Comparison of ENCODE assay signal across 8 mouse cellular contexts in the genomic region with DNA sequence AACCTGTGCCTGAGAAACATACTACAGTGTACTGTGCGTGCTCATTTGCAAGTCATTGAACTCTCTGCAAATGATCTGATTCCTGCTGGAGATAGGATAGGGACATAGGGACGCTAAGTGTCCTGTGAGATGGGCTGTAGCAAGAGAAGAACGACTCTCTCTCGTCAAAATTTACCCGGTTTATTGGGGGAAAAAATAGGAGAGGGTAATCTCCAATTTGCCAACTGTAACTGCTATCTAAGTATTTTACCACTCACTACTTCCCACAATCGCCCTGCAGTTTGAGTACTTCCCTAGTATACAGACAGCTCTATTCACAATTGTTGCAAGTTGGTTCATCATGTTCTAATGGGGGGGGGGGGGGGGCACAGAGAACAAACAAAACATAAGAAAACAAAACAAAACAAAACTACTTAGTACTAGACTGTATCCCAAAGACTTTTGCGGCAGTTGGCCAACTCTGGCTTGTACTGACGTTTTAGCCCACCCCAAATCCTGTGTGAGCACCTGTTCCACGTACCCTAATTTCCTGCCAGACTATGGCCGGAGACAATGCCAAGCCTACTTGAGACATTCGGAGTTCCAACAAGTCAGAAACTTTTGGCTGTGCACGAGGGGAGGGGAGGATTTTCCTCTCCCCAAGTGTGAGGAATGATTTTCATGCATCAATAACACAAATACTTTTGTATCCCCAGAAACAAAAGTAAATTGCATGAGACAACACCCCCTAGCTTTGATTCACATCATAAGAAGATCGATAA. TPM values are rescaled to one million over a fixed set of nuclear protein-coding genes. Genes with fewer than 3 reads are reported as not detected.
DNase-seq lines count a peak whose midpoint lies in the region; ATAC-seq and TF ChIP-seq lines count a peak whose summit lies in the region.

No protein-coding gene starts in this region.

- no peak overlapping the region for H3K27ac ChIP-seq in heart, embryonic 15.5 days
- H3K27ac ChIP-seq in hindbrain, embryonic 15.5 days (replicated peaks), result no peak overlapping the region
- no peak overlapping the region for H3K27ac ChIP-seq in midbrain, embryonic 14.5 days (replicated peaks; ENCODE audit: low read depth, low read length)

- no peak for DNase-seq in heart, adult 9 months (ENCODE audit: low spot score in 2 of 2)
- DNase-seq in brain, embryonic 14.5 days (ENCODE audit: low read depth), result peak; percentile 20
- no peak for DNase-seq in midbrain, embryonic 14.5 days
- no peak for DNase-seq in urinary bladder, postnatal 25 days (ENCODE audit: low spot score)
- DNase-seq in layer of hippocampus, adult 8-10 months (ENCODE audit: low spot score in 2 of 2), result no peak
- DNase-seq in urinary bladder, postnatal 4 days (ENCODE audit: low spot score in 2 of 2), result no peak

- H3K4me1 ChIP-seq in heart, embryonic 15.5 days (replicated peaks), result peaks cover 8% of the 10 kb centered on the region
- H3K4me1 ChIP-seq in hindbrain, embryonic 15.5 days (replicated peaks), result peaks cover 27% of the 10 kb centered on the region
- H3K4me1 ChIP-seq in midbrain, embryonic 14.5 days (ENCODE audit: control insufficient read depth, insufficient read depth, low read length), result 0 out of 2 replicates have a peak, but pooled peaks cover 7% of the 10 kb centered on the region

- TF ChIP-seq CTCF in brain, embryonic 14.5 days (IDR thresholded peaks at IDR 0.05; ENCODE audit: borderline replicate concordance, extremely low read depth, insufficient read depth, insufficient read length), result no peak

- H3K36me3 ChIP-seq in heart, embryonic 15.5 days, result no peaks in the 10 kb centered on the region
- no peaks in the 10 kb centered on the region for H3K36me3 ChIP-seq in hindbrain, embryonic 15.5 days
- H3K36me3 ChIP-seq in midbrain, embryonic 14.5 days (ENCODE audit: control insufficient read depth, insufficient read depth, low read length), result no peaks in the 10 kb centered on the region

- peak overlapping the region; percentile 82 for H3K4me2 ChIP-seq in heart, embryonic 15.5 days
- peak overlapping the region; percentile 82 for H3K4me2 ChIP-seq in hindbrain, embryonic 15.5 days
- peak overlapping the region; percentile 83 for H3K4me2 ChIP-seq in midbrain, embryonic 14.5 days (ENCODE audit: low read length)

- 44% methylated on average over 13 of the region's 13 CpGs for WGBS in heart, embryonic 15.5 days
- WGBS in hindbrain, embryonic 15.5 days, result 33% methylated on average over 13 of the region's 13 CpGs
- WGBS in midbrain, embryonic 14.5 days, result 31% methylated on average over 13 of the region's 13 CpGs

- H3K4me3 ChIP-seq in heart, embryonic 15.5 days, result peak overlapping the region; percentile 67
- H3K4me3 ChIP-seq in hindbrain, embryonic 15.5 days, result peak overlapping the region; percentile 96
- H3K4me3 ChIP-seq in midbrain, embryonic 14.5 days (replicated peaks; ENCODE audit: low read depth, low read length), result peak overlapping the region; percentile 66

- no peak for ATAC-seq in heart, embryonic 15.5 days (replicated peaks; ENCODE audit: insufficient number of reproducible peaks, insufficient read depth, low FRiP score, low read depth)
- ATAC-seq in hindbrain, embryonic 15.5 days (ENCODE audit: low FRiP score, low read depth), result no peak
- no peak for ATAC-seq in midbrain, embryonic 14.5 days (ENCODE audit: low FRiP score, low TSS enrichment)

- H3K9me3 ChIP-seq in heart, embryonic 15.5 days (replicated peaks), result no peaks in the 10 kb centered on the region
- no peaks in the 10 kb centered on the region for H3K9me3 ChIP-seq in hindbrain, embryonic 15.5 days
- no peaks in the 10 kb centered on the region for H3K9me3 ChIP-seq in midbrain, embryonic 14.5 days (ENCODE audit: control insufficient read depth, low read length)

- TF ChIP-seq POLR2A in brain, embryonic 14.5 days (IDR thresholded peaks at IDR 0.05; ENCODE audit: borderline replicate concordance, extremely low read depth, insufficient read depth, insufficient read length, poor library complexity, severe bottlenecking), result no peak

- H3K9ac ChIP-seq in heart, embryonic 15.5 days, result no peak overlapping the region
- H3K9ac ChIP-seq in hindbrain, embryonic 15.5 days, result no peak overlapping the region
- H3K9ac ChIP-seq in midbrain, embryonic 14.5 days (replicated peaks; ENCODE audit: low read length), result no peak overlapping the region

- H3K27me3 ChIP-seq in heart, embryonic 15.5 days, result no peaks in the 10 kb centered on the region
- H3K27me3 ChIP-seq in hindbrain, embryonic 15.5 days, result no peaks in the 10 kb centered on the region
- no peaks in the 10 kb centered on the region for H3K27me3 ChIP-seq in midbrain, embryonic 14.5 days (ENCODE audit: control insufficient read depth, insufficient read depth, low read length)

RNA-seq across cellular contexts. Expression of gene Ikzf2, which starts 2.6 kb away (rescaled TPM):
- polyA plus RNA-seq in heart, embryonic 15.5 days (2015; fragmentation: Nextera tagmentation; extraction: Ambion mirVana), result 2.3 and 3.5 TPM in 2 replicates
- 2.3 and 3.3 TPM in 2 replicates for polyA plus RNA-seq in brain, embryonic 14.5 days (2012; rRNA removed)
- 3.3 and 3.6 TPM in 2 replicates for polyA plus RNA-seq in hindbrain, embryonic 15.5 days (2015; fragmentation: Nextera tagmentation; extraction: Ambion mirVana)
- 4.5 TPM in 2 replicates for polyA plus RNA-seq in midbrain, embryonic 14.5 days (2014; fragmentation: Nextera tagmentation; extraction: Ambion mirVana)
- total RNA-seq in layer of hippocampus, adult 8-10 months (2022), result 10 to 100 TPM in 2 of 4 experiments, 1 to 10 TPM in 2; 6.6 to 16.7 (median 11.8) TPM
